Mouse (Mus musculus) embryonic fibroblast, embryonic 13.5 days (primary cell): ENCODE results near the gene Tatdn3. TPM values are rescaled to one million over a fixed set of nuclear protein-coding genes. Genes with fewer than 3 reads are reported as not detected.

Experiments used
- H3K27ac ChIP-seq: 2 replicates; pipeline ENCODE4 v1.5.1; 2012; ENCODE audit warnings: low read length, control low read depth, inconsistent platforms; ENCODE audit not compliant: insufficient read depth
- H3K4me1 ChIP-seq: 2 replicates; pipeline ENCODE4 v1.6.1; 2011; ENCODE audit warnings: low read length; ENCODE audit not compliant: control insufficient read depth, insufficient read depth
- H3K4me3 ChIP-seq: 2 replicates; pipeline ENCODE4 v1.5.1; 2011; ENCODE audit warnings: mild to moderate bottlenecking, control low read depth, low read length; ENCODE audit not compliant: insufficient read depth
- CTCF ChIP-seq: IDR thresholded peaks from 2 replicates; pipeline ENCODE4 v1.5.1; 2011; ENCODE audit warnings: mild to moderate bottlenecking, control low read depth, low read length, moderate library complexity, borderline replicate concordance; ENCODE audit not compliant: insufficient read depth
- POLR2A ChIP-seq: IDR thresholded peaks from 2 replicates; pipeline ENCODE4 v1.6.1; 2011; ENCODE audit warnings: low read depth, mild to moderate bottlenecking, control low read depth, low read length, moderate library complexity
- polyA plus RNA-seq: library from polyadenylated mRNA; stranded (reverse); fragments of >200 nt; gene quantifications from 2 replicates; pipeline ENCODE4 v1.2.4, GENCODE M21; 2011; ENCODE audit warnings: low read depth; ENCODE audit not compliant: missing spikeins, insufficient read length

The Tatdn3 gene
- polyA plus RNA-seq, 1 experiment, result 19.0 TPM

DNA sequence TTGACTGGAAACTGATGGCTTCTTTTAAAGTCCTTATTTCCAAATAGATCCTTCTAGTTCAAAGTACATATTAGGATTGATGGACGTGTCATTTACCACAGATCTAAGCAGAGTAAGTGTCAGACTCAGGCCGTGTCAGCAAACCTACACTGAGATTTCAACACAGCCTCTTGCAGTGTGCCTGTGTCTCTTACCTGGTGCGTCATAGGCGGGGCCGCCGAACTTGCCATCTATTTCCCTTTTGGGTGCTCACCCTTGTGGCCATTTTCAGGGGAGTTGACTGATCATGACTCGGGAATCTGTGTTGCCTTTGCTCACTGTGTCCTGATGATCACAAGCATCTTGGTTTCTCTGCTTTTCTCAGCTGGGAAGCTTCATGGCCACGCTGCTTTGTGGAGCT lies 20.5 kb upstream of the Tatdn3 start:
- no peak overlapping the region for H3K4me3 ChIP-seq
- TF ChIP-seq CTCF (no peak), POLR2A (no peak)
- no peaks in the 10 kb centered on the region for H3K4me1 ChIP-seq
- no peak overlapping the region for H3K27ac ChIP-seq

GRCm38 (mm10) chr1:191075199-191075883 lies 12.6 kb upstream of the Tatdn3 start:
- Histone ChIP-seq H3K4me1 (peaks cover 5% of the 10 kb centered on the region), H3K4me3 (no peak overlapping the region), H3K27ac (peak overlapping the region; percentile 17; the same call in 1 of the 2 replicates)
- TF ChIP-seq CTCF, result no peak
- no peak; the same call in 1 of the 2 replicates for TF ChIP-seq POLR2A

DNA sequence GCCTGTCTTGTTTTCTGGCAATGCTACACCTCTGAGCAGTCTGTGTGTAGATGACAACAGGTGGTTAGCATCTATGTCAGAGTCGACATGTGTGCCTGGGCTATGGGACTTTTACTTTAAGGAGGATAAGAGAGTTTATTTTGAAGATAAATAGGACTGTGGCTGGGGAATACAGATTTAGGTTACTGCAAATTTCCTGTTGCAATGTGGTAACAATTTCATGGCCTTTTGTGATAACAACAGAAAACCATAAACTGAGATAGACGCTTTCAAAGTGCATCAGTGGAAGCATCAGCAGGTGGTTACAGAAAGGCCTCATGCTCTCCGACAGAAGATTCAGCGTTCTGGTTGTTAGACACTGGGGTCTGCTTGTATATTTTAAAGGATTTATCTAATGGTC lies 10.8 kb upstream of the Tatdn3 start:
- Histone ChIP-seq H3K27ac (no peak overlapping the region), H3K4me3 (no peak overlapping the region), H3K4me1 (peaks cover 5% of the 10 kb centered on the region)
- TF ChIP-seq POLR2A (no peak), CTCF (no peak)

- Histone ChIP-seq H3K4me1 (peaks cover 5% of the 10 kb centered on the region), H3K27ac (no peak overlapping the region), H3K4me3 (no peak overlapping the region)
- no peak for TF ChIP-seq POLR2A
- TF ChIP-seq CTCF, result no peak
These were observed 10.3 kb upstream of the Tatdn3 start for GRCm38 (mm10) chr1:191073001-191073400.

GRCm38 (mm10) chr1:191072329-191072913 lies 9.7 kb upstream of the Tatdn3 start:
- TF ChIP-seq CTCF (no peak), POLR2A (no peak)
- Histone ChIP-seq H3K4me3 (no peak overlapping the region), H3K4me1 (peaks cover 5% of the 10 kb centered on the region), H3K27ac (no peak overlapping the region)

- Histone ChIP-seq H3K4me3 (no peak overlapping the region), H3K4me1 (peaks cover 5% of the 10 kb centered on the region), H3K27ac (no peak overlapping the region)
- TF ChIP-seq CTCF, result no peak
- no peak for TF ChIP-seq POLR2A
These were observed 8.9 kb upstream of the Tatdn3 start for GRCm38 (mm10) chr1:191071613-191072012.

GRCm38 (mm10) chr1:191070259-191070658 lies 7.5 kb upstream of the Tatdn3 start:
- Histone ChIP-seq H3K4me1 (peaks cover 3% of the 10 kb centered on the region; the same call in 1 of the 2 replicates), H3K4me3 (no peak overlapping the region), H3K27ac (no peak overlapping the region)
- TF ChIP-seq POLR2A, result no peak
- TF ChIP-seq CTCF, result no peak

GRCm38 (mm10) chr1:191068377-191068776 lies 5.6 kb upstream of the Tatdn3 start:
- TF ChIP-seq CTCF, result peak; percentile 7; the same call in 1 of the 2 replicates
- TF ChIP-seq POLR2A, result no peak

GRCm38 (mm10) chr1:191065188-191065587 lies 2.5 kb upstream of the Tatdn3 start:
- Histone ChIP-seq H3K4me3 (no peak overlapping the region), H3K4me1 (no peaks in the 10 kb centered on the region), H3K27ac (no peak overlapping the region)
- no peak for TF ChIP-seq CTCF
- TF ChIP-seq POLR2A, result no peak

More at GRCm38 (mm10) chr1:191068377-191068776, 5.6 kb upstream of the Tatdn3 start:
- H3K4me1 ChIP-seq, result no peaks in the 10 kb centered on the region
- H3K27ac ChIP-seq, result no peak overlapping the region
- H3K4me3 ChIP-seq, result no peak overlapping the region

GRCm38 (mm10) chr1:191064535-191064934 lies 1.8 kb upstream of the Tatdn3 start:
- TF ChIP-seq POLR2A (no peak), CTCF (no peak)
- Histone ChIP-seq H3K4me1 (no peaks in the 10 kb centered on the region), H3K4me3 (no peak overlapping the region), H3K27ac (no peak overlapping the region)
